Mouse (Mus musculus) heart, postnatal 0 days (tissue): ENCODE data around the gene Arhgap42. TPM values are rescaled to one million over a fixed set of nuclear protein-coding genes. Genes with fewer than 3 reads are reported as not detected.

Source experiments
- ATAC-seq: fragments of 200-750 bp; cut with Nextera tagmentation; 2 replicates; pipeline ENCODE4 v1.8.0; 2017; ENCODE audit warnings: low read depth, moderate number of reproducible peaks, moderate library complexity; ENCODE audit not compliant: insufficient read depth
- DNase-seq: peaks from one replicate; pipeline ENCODE4 v3.0.0-alpha.2; 2016; ENCODE audit warnings: low spot score
- H3K27ac ChIP-seq: fragments of 300-500 bp; sonication (generic); 2 replicates; pipeline ENCODE4 v1.5.1; 2014; ENCODE audit warnings: low read depth, mild to moderate bottlenecking
- H3K27me3 ChIP-seq: fragments of 300-500 bp; sonication (generic); 2 replicates; pipeline ENCODE4 v1.6.1; 2014; ENCODE audit warnings: low read length, mixed read lengths; ENCODE audit not compliant: control insufficient read depth, insufficient read depth
- H3K36me3 ChIP-seq: fragments of 300-500 bp; sonication (generic); replicated peaks from 2 replicates; pipeline ENCODE4 v1.6.1; 2014; ENCODE audit warnings: low read length, mixed read lengths; ENCODE audit not compliant: control insufficient read depth, insufficient read depth
- H3K4me1 ChIP-seq: fragments of 300-500 bp; sonication (generic); 2 replicates; pipeline ENCODE4 v1.6.1; 2014; ENCODE audit warnings: antibody characterized with exemption; ENCODE audit not compliant: control insufficient read depth, insufficient read depth
- H3K4me2 ChIP-seq: fragments of 300-500 bp; sonication (generic); 2 replicates; pipeline ENCODE4 v1.6.1; 2014; ENCODE audit warnings: low read depth, mild to moderate bottlenecking, low read length, moderate library complexity
- H3K4me3 ChIP-seq: fragments of 300-500 bp; sonication (generic); 2 replicates; pipeline ENCODE4 v1.5.1; 2014; ENCODE audit warnings: low read depth, low read length
- H3K9ac ChIP-seq: fragments of 300-500 bp; sonication (generic); replicated peaks from 2 replicates; pipeline ENCODE4 v1.6.1; 2014; ENCODE audit warnings: low read depth, low read length, mixed read lengths
- H3K9me3 ChIP-seq: fragments of 300-500 bp; sonication (generic); replicated peaks from 2 replicates; pipeline ENCODE4 v1.6.1; 2016; ENCODE audit warnings: low read length; ENCODE audit not compliant: control insufficient read depth
- CTCF ChIP-seq: IDR thresholded peaks from 2 replicates; pipeline ENCODE4 v1.5.1; 2016; ENCODE audit warnings: antibody characterized with exemption, control low read depth, low read depth
- EP300 ChIP-seq: IDR thresholded peaks from 2 replicates; pipeline ENCODE4 v1.6.1; 2016; ENCODE audit warnings: antibody characterized with exemption, low read depth
- WGBS: fragments of 180-500 bp; shearing (Covaris S2); extraction: QIAGEN DNeasy Blood & Tissue Kit; methylation state at CpG from one replicate; pipeline ENCODE4 v1.1.7; 2014; 5-methylcytosine and 5-hydroxymethylcytosine counted together
- polyA plus RNA-seq: library from polyadenylated mRNA; unstranded; fragments of >200 nt; fragmentation: Nextera tagmentation; extraction: Ambion mirVana; gene quantifications from 2 replicates; pipeline ENCODE4 v1.2.1, GENCODE M21; 2015
- total RNA-seq: library from RNA; depleted of rRNA; stranded (reverse); fragments of >200 nt; gene quantifications from 2 replicates; pipeline ENCODE4 v1.2.3, GENCODE M21; 2014; ENCODE audit warnings: low replicate concordance

The Arhgap42 gene
- total and polyA plus RNA-seq, 2 experiments from 2014 or later, result 4.6 to 8.1 TPM

DNA sequence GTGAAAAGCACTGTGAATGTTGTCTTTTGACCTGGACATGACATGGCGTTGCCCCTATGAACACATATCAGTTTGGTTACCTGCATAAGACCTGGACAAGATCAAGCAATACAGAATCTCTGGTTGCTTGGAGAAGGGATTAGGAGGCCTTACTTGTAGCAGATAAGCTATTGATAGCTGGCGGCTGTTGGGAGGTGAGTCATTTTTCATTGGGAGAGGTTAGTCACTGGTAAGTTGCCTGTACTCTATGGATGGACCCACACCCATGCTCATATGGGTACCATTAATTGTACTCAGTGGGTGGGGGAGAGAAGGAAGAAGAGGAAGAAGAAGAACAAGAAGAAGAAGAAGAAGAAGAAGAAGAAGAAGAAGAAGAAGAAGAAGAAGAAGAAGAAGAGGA is 23.6 kb upstream of the Arhgap42 start:
- TF ChIP-seq EP300 (no peak), CTCF (no peak)
- no peak for ATAC-seq
- WGBS, result 52% methylated on average over 2 of the region's 2 CpGs
- Histone ChIP-seq H3K27ac (no peak overlapping the region), H3K4me3 (no peak overlapping the region), H3K36me3 (no peaks in the 10 kb centered on the region), H3K9ac (no peak overlapping the region), H3K9me3 (no peaks in the 10 kb centered on the region), H3K4me2 (no peak overlapping the region), H3K4me1 (no peaks in the 10 kb centered on the region), H3K27me3 (no peaks in the 10 kb centered on the region)
- DNase-seq, result no peak

- no peak overlapping the region for H3K4me2 ChIP-seq
- H3K9ac ChIP-seq, result no peak overlapping the region
- TF ChIP-seq EP300, result no peak
- no peak for TF ChIP-seq CTCF
- H3K4me3 ChIP-seq, result no peak overlapping the region
- DNase-seq, result no peak
- no peak overlapping the region for H3K27ac ChIP-seq
- H3K27me3 ChIP-seq, result no peaks in the 10 kb centered on the region
- no peaks in the 10 kb centered on the region for H3K9me3 ChIP-seq
- no peak for ATAC-seq
- no peaks in the 10 kb centered on the region for H3K36me3 ChIP-seq
- H3K4me1 ChIP-seq, result no peaks in the 10 kb centered on the region
- WGBS, result 66% methylated on average over 1 of the region's 1 CpGs
Measured at GRCm38 (mm10) chr9:9254764-9255163, 15.9 kb upstream of the Arhgap42 start.

DNA sequence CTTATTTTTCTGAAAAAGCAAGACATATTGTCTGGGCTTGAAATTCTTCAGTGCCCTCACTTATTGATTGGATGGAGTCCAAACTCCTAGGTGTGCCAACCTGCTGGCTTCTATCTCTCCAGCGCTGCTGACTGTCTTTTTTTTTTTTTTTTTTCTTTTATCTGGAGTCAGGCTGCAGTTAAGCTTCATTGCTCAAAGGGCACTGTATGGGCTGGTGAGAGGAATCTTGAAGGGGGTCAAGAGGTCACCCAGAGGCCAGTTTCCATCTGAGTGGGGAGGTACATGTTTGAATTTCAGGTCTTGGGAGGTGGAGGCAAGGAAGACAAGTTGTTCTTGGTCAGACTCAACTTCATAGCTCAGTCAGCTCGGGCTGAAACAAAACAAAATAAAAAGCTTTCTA is 9.6 kb upstream of the Arhgap42 start:
- Histone ChIP-seq H3K4me3 (no peak overlapping the region), H3K9ac (no peak overlapping the region), H3K9me3 (no peaks in the 10 kb centered on the region), H3K27ac (no peak overlapping the region), H3K27me3 (no peaks in the 10 kb centered on the region), H3K4me1 (no peaks in the 10 kb centered on the region; the same call in 1 of the 2 replicates), H3K4me2 (no peak overlapping the region), H3K36me3 (no peaks in the 10 kb centered on the region)
- no peak for DNase-seq
- no peak for TF ChIP-seq CTCF
- no peak for TF ChIP-seq EP300
- ATAC-seq, result no peak
- 44% methylated on average over 2 of the region's 2 CpGs for WGBS

DNA sequence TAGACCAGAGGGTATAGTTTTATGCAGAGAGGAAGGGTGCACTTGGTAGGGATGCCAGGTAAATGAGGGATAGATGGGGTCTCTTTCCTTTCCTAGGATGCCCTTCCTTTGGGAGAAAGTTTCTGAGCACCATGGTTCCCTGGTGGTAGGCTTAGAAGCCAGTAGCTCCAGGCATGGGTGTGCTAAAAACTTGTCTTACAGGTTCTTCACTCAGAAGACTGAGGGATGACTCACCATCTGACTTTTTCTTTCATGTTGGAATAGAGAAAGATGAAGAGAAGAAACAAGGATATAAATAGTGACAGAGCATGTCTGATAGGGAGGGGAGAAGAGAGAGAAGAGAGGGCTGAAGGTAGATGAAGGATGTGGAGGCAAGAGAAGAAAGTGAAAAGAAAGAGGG is 7.1 kb upstream of the Arhgap42 start:
- Histone ChIP-seq H3K4me2 (no peak overlapping the region), H3K9me3 (no peaks in the 10 kb centered on the region), H3K9ac (no peak overlapping the region), H3K4me3 (no peak overlapping the region), H3K27me3 (no peaks in the 10 kb centered on the region), H3K36me3 (no peaks in the 10 kb centered on the region), H3K27ac (no peak overlapping the region), H3K4me1 (no peaks in the 10 kb centered on the region; the same call in 1 of the 2 replicates)
- ATAC-seq, result no peak
- DNase-seq, result no peak
- no peak for TF ChIP-seq CTCF
- TF ChIP-seq EP300, result no peak

- ATAC-seq (no peak), DNase-seq (no peak)
- H3K9me3 ChIP-seq, result no peaks in the 10 kb centered on the region
- TF ChIP-seq EP300 (no peak), CTCF (no peak)
- H3K27me3 ChIP-seq, result no peaks in the 10 kb centered on the region
- no peak overlapping the region for H3K27ac ChIP-seq
- no peak overlapping the region for H3K9ac ChIP-seq
- H3K4me3 ChIP-seq, result no peak overlapping the region
- WGBS, result 68% methylated on average over 4 of the region's 4 CpGs
- H3K36me3 ChIP-seq, result no peaks in the 10 kb centered on the region
- H3K4me1 ChIP-seq, result no peaks in the 10 kb centered on the region; the same call in 1 of the 2 replicates
- no peak overlapping the region for H3K4me2 ChIP-seq
Measured at GRCm38 (mm10) chr9:9243834-9244233, 4.9 kb upstream of the Arhgap42 start.

GRCm38 (mm10) chr9:9241202-9241795 is 2.4 kb upstream of the Arhgap42 start:
- Histone ChIP-seq H3K36me3 (no peaks in the 10 kb centered on the region), H3K4me3 (no peak overlapping the region), H3K27me3 (no peaks in the 10 kb centered on the region), H3K9ac (no peak overlapping the region), H3K9me3 (no peaks in the 10 kb centered on the region), H3K4me2 (no peak overlapping the region), H3K27ac (no peak overlapping the region), H3K4me1 (peaks cover 4% of the 10 kb centered on the region)
- TF ChIP-seq CTCF (no peak), EP300 (no peak)
- 77% methylated on average over 7 of the region's 7 CpGs for WGBS
- no peak for DNase-seq
- no peak for ATAC-seq
